Mouse (Mus musculus): ENCODE measurements around the gene En1. TPM values are rescaled to one million over a fixed set of nuclear protein-coding genes. Genes with fewer than 3 reads are reported as not detected.

Gene En1
- polyA plus RNA-seq, 1 experiment from 2014 or later = 1.5 TPM

DNA sequence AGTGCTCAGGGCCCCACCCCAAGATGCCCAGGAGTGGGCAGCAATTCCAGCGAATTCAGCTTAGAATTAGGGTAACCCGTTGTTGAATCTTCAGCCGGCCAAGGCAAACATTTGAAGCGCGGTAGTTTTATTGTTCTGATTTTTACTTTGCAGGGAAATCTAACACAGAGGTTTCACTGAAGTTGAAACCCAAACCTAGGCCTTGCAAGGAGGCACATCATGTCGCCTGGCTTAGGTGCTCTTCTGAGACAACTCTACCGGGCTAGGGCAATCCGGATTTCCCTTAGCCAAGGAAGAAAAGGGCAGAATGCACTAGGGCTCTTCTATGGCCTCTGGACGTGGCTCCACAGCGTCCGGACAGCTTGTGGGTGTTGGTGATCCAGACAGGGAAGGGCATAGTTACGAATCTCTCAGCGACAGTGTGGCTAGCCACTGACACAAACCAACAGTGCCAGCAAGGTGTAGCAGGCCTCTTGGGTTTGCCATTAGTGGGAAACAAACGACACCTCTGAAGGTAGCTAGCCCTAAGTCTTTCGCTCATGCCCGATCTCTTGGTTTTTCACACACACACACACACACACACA is 873 bp upstream of the En1 start:
- Histone ChIP-seq H3K9me3 (no peaks in the 10 kb centered on the region), H3K4me3 (no peak overlapping the region), H3K4me2 (replicated peaks) (peak overlapping the region; percentile 75; the same call in 1 of the 2 replicates), H3K4me1 (peaks cover 9% of the 10 kb centered on the region; the same call in 1 of the 2 replicates), H3K9ac (no peak overlapping the region), H3K36me3 (no peaks in the 10 kb centered on the region), H3K27ac (no peak overlapping the region), H3K27me3 (peaks cover 87% of the 10 kb centered on the region)
- 3% methylated on average over 15 of the region's 16 CpGs for WGBS
- ATAC-seq (ENCODE audit: insufficient number of reproducible peaks, insufficient read depth, low FRiP score, low TSS enrichment) = no peak

DNA sequence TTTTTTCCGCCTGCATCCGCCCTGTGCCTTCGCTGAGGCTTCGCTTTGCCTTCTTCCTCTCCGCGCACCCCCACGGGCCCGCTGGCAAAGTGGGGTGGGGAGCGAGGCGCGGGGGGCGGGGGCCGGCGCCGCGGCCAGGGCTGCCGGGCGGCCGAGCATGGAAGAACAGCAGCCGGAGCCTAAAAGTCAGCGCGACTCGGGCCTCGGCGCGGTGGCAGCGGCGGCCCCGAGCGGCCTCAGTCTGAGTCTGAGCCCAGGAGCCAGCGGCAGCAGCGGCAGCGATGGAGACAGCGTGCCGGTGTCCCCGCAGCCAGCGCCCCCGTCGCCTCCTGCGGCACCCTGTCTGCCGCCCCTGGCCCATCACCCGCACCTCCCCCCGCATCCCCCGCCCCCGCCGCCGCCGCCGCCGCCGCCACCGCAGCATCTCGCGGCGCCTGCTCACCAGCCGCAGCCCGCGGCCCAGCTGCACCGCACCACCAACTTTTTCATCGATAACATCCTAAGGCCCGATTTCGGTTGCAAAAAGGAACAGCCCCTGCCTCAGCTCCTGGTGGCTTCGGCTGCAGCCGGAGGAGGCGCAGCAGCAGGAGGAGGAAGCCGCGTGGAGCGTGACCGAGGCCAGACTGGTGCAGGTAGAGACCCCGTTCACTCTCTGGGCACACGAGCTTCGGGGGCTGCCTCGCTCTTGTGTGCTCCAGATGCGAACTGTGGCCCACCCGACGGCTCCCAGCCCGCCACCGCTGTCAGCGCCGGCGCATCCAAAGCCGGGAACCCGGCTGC is 848 bp downstream of the En1 start:
- Histone ChIP-seq H3K36me3 (no peaks in the 10 kb centered on the region), H3K9me3 (no peaks in the 10 kb centered on the region), H3K4me3 (peak overlapping the region; percentile 44), H3K27me3 (peaks cover 80% of the 10 kb centered on the region), H3K27ac (no peak overlapping the region), H3K4me2 (replicated peaks) (peak overlapping the region; percentile 75), H3K4me1 (peaks cover 9% of the 10 kb centered on the region; the same call in 1 of the 2 replicates), H3K9ac (peak overlapping the region; percentile 36)
- ATAC-seq (ENCODE audit: insufficient number of reproducible peaks, insufficient read depth, low FRiP score, low TSS enrichment) = no peak
- under 1% methylated on average over 69 of the region's 83 CpGs for WGBS

DNA sequence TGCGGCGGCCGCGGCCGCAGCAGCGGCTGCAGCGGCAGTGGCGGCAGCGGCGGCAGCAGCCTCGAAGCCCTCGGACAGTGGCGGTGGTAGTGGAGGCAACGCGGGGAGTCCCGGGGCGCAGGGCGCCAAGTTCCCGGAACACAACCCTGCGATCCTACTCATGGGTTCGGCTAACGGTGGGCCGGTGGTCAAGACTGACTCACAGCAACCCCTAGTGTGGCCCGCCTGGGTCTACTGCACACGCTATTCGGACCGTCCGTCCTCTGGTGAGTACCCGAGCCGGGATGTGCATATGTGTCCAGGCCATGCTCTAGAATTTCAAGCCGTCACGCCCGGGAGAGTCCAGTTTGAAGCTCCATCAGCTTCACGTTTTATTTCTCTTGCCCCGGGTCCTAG is 1.4 kb downstream of the En1 start:
- Histone ChIP-seq H3K9me3 (no peaks in the 10 kb centered on the region), H3K27ac (no peak overlapping the region), H3K4me1 (peaks cover 9% of the 10 kb centered on the region; the same call in 1 of the 2 replicates), H3K4me2 (replicated peaks) (peak overlapping the region; percentile 75), H3K36me3 (no peaks in the 10 kb centered on the region), H3K4me3 (peak overlapping the region; percentile 44), H3K9ac (peak overlapping the region; percentile 36; the same call in 1 of the 2 replicates), H3K27me3 (peaks cover 79% of the 10 kb centered on the region)
- ATAC-seq (ENCODE audit: insufficient number of reproducible peaks, insufficient read depth, low FRiP score, low TSS enrichment) = no peak
- 2% methylated on average over 32 of the region's 35 CpGs for WGBS

DNA sequence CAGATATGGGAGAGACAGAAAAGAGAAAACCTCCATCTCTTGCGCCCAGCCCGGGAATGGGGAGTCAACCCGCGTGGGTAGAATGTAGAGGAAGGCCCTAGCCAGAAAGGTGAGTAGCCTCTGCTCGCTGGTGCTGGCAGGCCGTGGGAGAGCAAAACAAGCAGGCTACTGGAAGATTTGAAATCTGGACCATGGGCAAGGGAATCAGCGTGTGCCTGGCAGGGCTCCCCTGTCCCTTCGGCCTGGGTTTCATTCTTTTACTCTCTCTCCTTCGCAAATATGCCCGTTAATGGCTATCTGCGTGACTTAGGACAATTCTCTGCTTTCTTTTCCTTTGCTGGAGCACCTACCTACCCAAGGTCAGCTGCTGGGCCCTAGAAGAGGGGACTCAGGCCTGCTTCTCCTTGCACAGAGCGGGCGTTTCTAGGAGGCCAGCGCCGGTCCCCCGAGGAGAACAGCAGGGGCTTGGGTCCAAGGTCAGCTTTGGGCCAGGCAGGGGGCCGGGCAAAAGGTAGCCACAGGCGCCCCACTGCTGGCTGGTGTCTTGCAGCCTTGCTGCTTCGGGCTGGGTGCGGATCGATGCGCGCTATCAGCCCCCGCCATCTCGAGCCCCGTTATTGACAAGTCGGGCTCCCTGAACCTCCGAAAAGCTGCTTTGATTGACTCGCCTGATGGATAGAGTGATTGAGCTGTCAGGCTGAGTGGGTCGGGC is 2.4 kb downstream of the En1 start:
- Histone ChIP-seq H3K4me3 (peak overlapping the region; percentile 44), H3K27ac (no peak overlapping the region), H3K4me2 (replicated peaks) (peak overlapping the region; percentile 25), H3K4me1 (peaks cover 9% of the 10 kb centered on the region; the same call in 1 of the 2 replicates), H3K36me3 (no peaks in the 10 kb centered on the region), H3K9ac (no peak overlapping the region), H3K27me3 (peaks cover 79% of the 10 kb centered on the region), H3K9me3 (no peaks in the 10 kb centered on the region)
- no peak for ATAC-seq (ENCODE audit: insufficient number of reproducible peaks, insufficient read depth, low FRiP score, low TSS enrichment)
- 2% methylated on average over 30 of the region's 30 CpGs for WGBS

GRCm38 (mm10) chr1:120605143-120605435 is 2.9 kb downstream of the En1 start:
- Histone ChIP-seq H3K9me3 (no peaks in the 10 kb centered on the region), H3K9ac (no peak overlapping the region), H3K27me3 (peaks cover 80% of the 10 kb centered on the region), H3K4me1 (peaks cover 9% of the 10 kb centered on the region; the same call in 1 of the 2 replicates), H3K36me3 (no peaks in the 10 kb centered on the region), H3K4me3 (peak overlapping the region; percentile 44), H3K4me2 (replicated peaks) (peak overlapping the region; percentile 25), H3K27ac (no peak overlapping the region)
- ATAC-seq (ENCODE audit: insufficient number of reproducible peaks, insufficient read depth, low FRiP score, low TSS enrichment) = no peak
- WGBS = 1% methylated on average over 8 of the region's 8 CpGs

DNA sequence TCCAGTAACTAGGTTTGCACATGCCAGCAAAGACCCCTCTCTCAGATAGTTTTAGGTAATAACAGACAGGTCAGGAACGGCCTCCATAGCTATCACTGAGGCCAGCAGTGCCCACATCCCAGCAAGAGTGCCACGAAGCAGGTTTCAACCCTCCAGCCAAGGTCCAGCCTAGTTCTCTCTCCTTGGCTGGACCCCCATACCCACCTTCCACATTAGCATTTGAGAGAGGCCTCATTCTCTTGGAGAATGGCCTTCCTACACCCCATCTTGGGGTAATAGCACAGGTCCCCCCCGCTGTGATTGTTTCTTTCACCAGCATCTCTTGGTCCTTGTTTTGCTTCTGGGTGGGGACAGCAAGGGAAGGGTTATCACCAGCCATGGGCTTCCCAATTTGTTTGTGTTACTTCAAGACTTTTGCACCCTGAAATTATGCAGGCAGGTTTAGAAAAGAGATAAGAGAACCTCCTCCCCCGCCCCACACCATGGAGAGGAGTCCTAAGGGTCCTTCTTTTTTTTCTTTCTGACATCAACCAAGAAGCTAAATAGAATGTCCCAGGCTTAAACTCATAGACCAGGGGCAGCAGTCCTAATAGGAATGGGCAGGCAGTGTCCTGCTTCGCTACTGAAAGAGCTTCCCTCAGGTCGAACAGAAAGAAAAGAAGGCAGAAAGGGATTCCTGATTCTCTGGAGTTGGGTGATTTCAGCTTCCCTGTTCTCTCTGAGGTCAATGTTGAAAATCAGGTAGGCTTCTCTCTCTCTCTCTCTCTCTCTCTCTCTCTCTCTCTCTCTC is 3.5 kb downstream of the En1 start:
- Histone ChIP-seq H3K9me3 (no peaks in the 10 kb centered on the region), H3K36me3 (no peaks in the 10 kb centered on the region), H3K27ac (no peak overlapping the region), H3K4me1 (peaks cover 9% of the 10 kb centered on the region; the same call in 1 of the 2 replicates), H3K4me3 (peak overlapping the region; percentile 44; the same call in 1 of the 2 replicates), H3K27me3 (peaks cover 86% of the 10 kb centered on the region), H3K9ac (no peak overlapping the region), H3K4me2 (replicated peaks) (no peak overlapping the region)
- ATAC-seq (ENCODE audit: insufficient number of reproducible peaks, insufficient read depth, low FRiP score, low TSS enrichment) = no peak
- WGBS = 8% methylated on average over 6 of the region's 6 CpGs

DNA sequence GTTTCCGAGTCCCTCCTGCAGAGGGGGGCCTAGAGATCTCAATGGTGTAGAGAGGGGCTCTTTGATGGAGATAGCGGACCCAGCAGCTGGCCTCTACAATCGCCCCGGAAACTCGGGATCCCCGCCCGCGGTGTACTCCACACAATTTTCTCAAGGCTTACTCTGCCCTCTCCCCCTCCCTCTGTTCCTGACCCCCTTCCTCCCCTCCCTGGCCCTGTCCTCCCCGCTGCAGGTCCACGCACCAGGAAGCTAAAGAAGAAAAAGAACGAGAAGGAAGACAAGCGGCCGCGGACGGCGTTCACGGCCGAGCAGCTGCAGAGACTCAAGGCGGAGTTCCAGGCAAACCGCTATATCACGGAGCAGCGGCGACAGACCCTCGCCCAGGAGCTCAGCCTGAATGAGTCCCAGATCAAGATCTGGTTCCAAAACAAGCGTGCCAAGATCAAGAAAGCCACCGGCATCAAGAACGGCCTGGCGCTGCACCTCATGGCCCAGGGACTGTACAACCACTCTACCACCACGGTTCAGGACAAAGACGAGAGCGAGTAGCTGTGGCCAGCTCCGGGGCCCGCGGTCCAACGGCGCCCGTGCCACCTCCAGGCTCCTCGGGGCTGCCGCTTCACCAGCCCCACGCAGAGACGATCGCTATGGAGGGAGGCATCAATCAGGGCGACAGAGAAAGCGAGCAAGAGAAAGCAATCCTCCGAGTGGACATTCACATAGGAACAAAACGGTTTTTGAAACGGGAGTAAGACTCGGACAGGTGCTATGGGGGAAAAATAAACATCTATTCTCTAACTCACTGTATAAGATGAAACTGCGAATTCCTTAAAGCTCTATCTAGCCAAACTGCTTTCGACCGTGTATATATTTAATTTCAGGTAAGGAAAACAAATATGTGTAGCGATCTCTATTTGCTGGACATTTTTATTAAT is 4.7 kb downstream of the En1 start:
- 1% methylated on average over 51 of the region's 52 CpGs for WGBS
- no peak overlapping the region for H3K9ac ChIP-seq
- H3K4me2 ChIP-seq (replicated peaks) = peak overlapping the region; percentile 23
- H3K4me3 ChIP-seq = peak overlapping the region; percentile 14; the same call in 1 of the 2 replicates
- no peak for ATAC-seq (ENCODE audit: insufficient number of reproducible peaks, insufficient read depth, low FRiP score, low TSS enrichment)
- no peaks in the 10 kb centered on the region for H3K36me3 ChIP-seq
- peaks cover 86% of the 10 kb centered on the region for H3K27me3 ChIP-seq
- H3K27ac ChIP-seq = no peak overlapping the region
- H3K4me1 ChIP-seq = peaks cover 9% of the 10 kb centered on the region; the same call in 1 of the 2 replicates
- H3K9me3 ChIP-seq = no peaks in the 10 kb centered on the region

GRCm38 (mm10) chr1:120607576-120608400 is 5.6 kb downstream of the En1 start:
- H3K4me1 ChIP-seq = peaks cover 8% of the 10 kb centered on the region; the same call in 1 of the 2 replicates
- peaks cover 89% of the 10 kb centered on the region for H3K27me3 ChIP-seq
- no peak overlapping the region for H3K9ac ChIP-seq
- no peaks in the 10 kb centered on the region for H3K36me3 ChIP-seq
- no peak overlapping the region for H3K27ac ChIP-seq
- no peak overlapping the region for H3K4me2 ChIP-seq (replicated peaks)
- no peak overlapping the region for H3K4me3 ChIP-seq
- 6% methylated on average over 11 of the region's 11 CpGs for WGBS
- ATAC-seq (ENCODE audit: insufficient number of reproducible peaks, insufficient read depth, low FRiP score, low TSS enrichment) = no peak
- no peaks in the 10 kb centered on the region for H3K9me3 ChIP-seq

DNA sequence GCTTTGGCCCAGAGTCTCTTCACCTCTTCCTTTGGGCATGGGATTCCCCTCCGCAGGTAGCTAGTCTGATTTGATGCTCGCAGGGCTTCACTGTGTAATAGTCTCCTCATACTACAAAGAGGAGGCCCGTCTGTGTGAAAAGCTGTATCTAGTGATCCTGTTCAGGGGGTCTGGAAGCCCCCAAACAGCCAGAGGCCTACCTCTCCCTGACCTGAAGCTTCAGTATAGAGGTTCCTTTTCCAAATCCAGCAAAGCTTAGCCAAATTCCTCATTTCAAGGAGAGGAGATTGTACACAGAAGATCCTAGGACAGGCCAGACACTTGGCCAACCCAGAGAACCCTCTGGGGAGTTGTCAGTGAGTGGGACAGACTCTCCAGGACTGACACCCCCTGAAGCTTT is 6.2 kb downstream of the En1 start:
- no peak overlapping the region for H3K4me2 ChIP-seq (replicated peaks)
- H3K4me1 ChIP-seq = 0 out of 2 replicates have a peak, but pooled peaks cover under 1% of the 10 kb centered on the region
- ATAC-seq (ENCODE audit: insufficient number of reproducible peaks, insufficient read depth, low FRiP score, low TSS enrichment) = no peak
- peaks cover 89% of the 10 kb centered on the region for H3K27me3 ChIP-seq
- no peak overlapping the region for H3K9ac ChIP-seq
- H3K4me3 ChIP-seq = no peak overlapping the region
- H3K9me3 ChIP-seq = no peaks in the 10 kb centered on the region
- H3K36me3 ChIP-seq = no peaks in the 10 kb centered on the region
- WGBS = 15% methylated on average over 3 of the region's 3 CpGs
- no peak overlapping the region for H3K27ac ChIP-seq

DNA sequence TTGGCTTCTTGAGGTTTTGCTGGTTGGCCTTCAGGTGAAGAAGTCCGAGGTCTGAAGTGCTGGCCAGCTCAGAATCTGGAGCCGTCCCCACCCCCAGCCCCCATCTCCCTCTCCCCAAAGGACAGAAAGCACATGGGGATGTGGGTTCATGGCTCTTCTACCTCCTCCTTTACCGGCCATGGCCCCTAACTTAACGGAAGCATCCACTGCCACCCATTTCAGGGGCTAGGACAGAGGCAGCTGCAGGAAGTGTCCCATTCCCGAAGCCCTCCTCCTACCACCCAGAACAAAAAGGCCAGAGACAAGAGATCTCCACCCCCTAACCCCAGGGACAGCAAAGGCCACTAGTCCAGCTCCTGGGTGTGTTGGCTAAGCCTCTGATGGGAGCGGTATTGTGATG is 7.4 kb downstream of the En1 start:
- Histone ChIP-seq H3K9ac (no peak overlapping the region), H3K9me3 (no peaks in the 10 kb centered on the region), H3K36me3 (no peaks in the 10 kb centered on the region), H3K4me3 (no peak overlapping the region), H3K27ac (no peak overlapping the region), H3K27me3 (peaks cover 92% of the 10 kb centered on the region), H3K4me2 (replicated peaks) (no peak overlapping the region), H3K4me1 (no peaks in the 10 kb centered on the region)
- WGBS = 1% methylated on average over 6 of the region's 6 CpGs
- no peak for ATAC-seq (ENCODE audit: insufficient number of reproducible peaks, insufficient read depth, low FRiP score, low TSS enrichment)

All from embryonic facial prominence, embryonic 12.5 days (tissue).